Mouse (Mus musculus) splenic B cell, adult 2 months (primary cell): ENCODE results near the gene Pgls.

ENCODE experiments used
- DNase-seq: peaks from one replicate; pipeline ENCODE4 v3.0.0-alpha.2; 2011; ENCODE audit warnings: low read depth, low spot score
- H3K27me3 ChIP-seq: 2 replicates; pipeline ENCODE4 v1.6.1; 2012; ENCODE audit warnings: mild to moderate bottlenecking, low read length, moderate library complexity, mixed read lengths; ENCODE audit not compliant: control insufficient read depth, poor library complexity, insufficient read depth, severe bottlenecking
- H3K36me3 ChIP-seq: 2 replicates; pipeline ENCODE4 v1.6.1; 2012; ENCODE audit warnings: mild to moderate bottlenecking, low read length, moderate library complexity, mixed read lengths; ENCODE audit not compliant: control insufficient read depth, poor library complexity, insufficient read depth, severe bottlenecking

The Pgls gene

GRCm38 (mm10) chr8:71602666-71603334 lies 10.8 kb downstream of the Pgls start:
- DNase-seq = no peak
- no peaks in the 10 kb centered on the region for H3K27me3 ChIP-seq
- peaks cover 10% of the 10 kb centered on the region for H3K36me3 ChIP-seq

DNA sequence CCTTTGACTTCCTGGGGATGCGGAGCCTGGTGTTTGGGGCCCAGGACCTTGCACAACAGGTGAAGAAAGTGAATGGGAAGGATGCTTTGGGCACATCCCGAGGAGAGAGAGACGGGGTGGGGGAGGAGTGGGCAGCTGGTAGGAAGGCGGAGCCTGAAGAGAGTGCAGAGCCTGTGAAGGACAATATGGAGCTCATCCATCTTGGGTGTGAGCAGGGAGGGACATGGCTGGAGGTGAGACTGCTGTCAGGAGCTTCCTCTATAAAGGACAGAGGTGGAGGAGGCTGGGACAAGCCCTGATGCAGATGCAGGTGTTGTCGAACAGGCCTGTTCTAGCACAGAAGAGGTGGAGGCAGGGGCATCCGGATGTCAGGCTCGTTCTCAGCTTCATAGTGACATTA lies 12.0 kb downstream of the Pgls start:
- H3K27me3 ChIP-seq = no peaks in the 10 kb centered on the region
- peaks cover 12% of the 10 kb centered on the region for H3K36me3 ChIP-seq
- no peak for DNase-seq

DNA sequence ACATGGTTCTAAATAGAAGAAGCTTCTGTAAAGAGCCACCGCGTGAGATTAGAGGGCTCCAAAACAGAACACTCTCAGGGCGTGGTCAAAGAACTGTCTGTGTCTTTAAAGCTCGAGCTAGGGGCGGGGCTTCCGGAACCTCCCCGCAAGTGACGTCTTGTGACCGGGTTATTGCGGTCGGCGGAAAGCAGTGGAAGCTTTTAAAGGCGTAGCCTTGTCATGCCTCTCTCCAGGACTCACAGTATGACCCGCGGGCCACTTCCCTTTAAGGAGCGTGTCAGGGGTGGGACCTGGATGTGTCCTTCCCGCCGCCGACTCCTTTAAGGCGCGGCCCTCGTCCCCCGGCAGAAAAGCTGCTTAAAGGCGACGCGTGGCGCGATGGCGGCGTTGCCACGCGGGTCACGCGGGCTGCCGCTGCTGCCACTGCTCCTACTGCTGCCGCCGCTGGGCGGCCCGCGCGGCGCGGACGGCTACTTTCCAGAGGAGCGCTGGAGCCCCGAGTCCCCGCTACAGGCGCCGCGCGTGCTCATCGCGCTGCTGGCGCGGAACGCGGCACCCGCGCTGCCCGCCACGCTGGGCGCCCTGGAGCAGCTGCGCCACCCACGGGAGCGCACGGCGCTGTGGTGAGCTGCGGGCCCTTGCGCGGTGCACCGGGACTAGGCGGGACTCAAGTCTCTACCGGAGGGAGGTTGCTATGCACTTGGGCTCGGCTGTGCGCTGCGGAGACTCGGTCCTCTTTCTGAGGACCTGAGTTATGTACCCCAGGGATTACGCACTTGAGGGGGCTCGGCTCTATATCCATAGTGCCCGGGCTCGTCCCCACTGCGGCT lies 19.1 kb downstream of the Pgls start, which contains the start of gene Colgalt1:
Gene Colgalt1 (plus strand): TSS at position 177 of the 830 bp plus-strand sequence.
- Histone ChIP-seq H3K27me3 (no peaks in the 10 kb centered on the region), H3K36me3 (peaks cover 4% of the 10 kb centered on the region; the same call in 1 of the 2 replicates)
- DNase-seq = peak; percentile 99

- H3K36me3 ChIP-seq = peaks cover 4% of the 10 kb centered on the region; the same call in 1 of the 2 replicates
- DNase-seq = no peak
- H3K27me3 ChIP-seq = no peaks in the 10 kb centered on the region
Observed at GRCm38 (mm10) chr8:71612141-71612540, 20.2 kb downstream of the Pgls start.

DNA sequence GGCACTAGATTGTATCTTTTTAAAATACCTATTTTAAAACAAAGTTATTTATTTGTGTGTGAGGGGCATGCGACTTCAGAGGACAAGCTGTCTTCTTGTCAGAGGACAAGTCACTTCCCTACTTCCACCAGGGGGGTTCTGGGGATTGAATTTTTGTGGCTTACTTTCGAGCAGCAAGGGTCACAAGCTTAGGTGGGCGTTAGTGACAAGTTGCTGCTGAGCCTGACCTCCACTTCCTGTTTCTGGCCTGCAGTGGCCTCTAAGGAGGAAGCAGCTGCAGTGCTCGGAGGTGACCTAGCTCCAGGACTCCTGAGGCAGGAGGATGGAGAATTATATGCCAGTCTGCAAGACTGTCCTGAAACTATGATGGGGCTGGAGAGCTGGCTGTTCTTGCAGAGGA lies 21.4 kb downstream of the Pgls start:
- peaks cover 2% of the 10 kb centered on the region; the same call in 1 of the 2 replicates for H3K36me3 ChIP-seq
- no peaks in the 10 kb centered on the region for H3K27me3 ChIP-seq
- DNase-seq = peak; percentile 68

DNA sequence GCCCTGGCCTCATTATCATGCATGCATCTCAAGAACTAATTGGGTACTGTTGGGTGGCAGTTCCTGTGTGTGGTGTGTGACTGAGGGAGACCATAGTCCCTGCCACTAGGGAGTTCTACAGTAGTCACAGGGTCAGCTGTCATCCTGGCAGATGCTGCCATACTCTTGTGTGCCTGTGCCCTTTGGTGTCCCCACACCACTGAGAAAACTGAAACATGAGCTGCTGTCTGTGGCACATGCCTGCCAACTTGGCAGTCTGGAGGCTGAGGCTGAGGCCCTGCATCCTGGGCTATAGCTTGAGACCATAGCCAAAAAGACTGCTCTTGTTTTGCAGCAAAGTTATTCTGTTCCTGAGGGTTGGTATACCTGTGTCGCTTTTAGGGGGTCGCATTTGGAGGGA lies 27.8 kb downstream of the Pgls start:
- no peak for DNase-seq
- H3K27me3 ChIP-seq = no peaks in the 10 kb centered on the region
- peaks cover 12% of the 10 kb centered on the region for H3K36me3 ChIP-seq

DNA sequence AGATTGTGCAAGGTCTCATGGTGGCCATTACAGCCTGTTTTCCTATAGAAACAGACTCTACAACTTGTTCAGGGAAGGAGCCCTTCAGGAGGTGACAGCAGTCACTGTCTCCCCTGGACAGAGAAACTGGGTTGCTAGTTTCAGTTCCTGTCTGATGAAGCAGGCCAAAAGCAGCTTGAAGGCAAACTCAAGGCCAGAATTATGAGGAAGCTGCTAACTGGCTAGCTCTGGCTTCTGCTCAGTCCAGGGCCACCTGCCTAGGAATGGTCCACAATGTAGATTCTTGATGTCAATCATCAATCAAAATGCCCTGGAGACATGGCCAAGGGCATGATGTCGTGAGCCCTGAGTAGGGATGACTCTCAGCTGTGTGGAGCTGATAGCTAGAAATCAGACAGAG lies 33.1 kb downstream of the Pgls start:
- H3K36me3 ChIP-seq = peaks cover 5% of the 10 kb centered on the region; the same call in 1 of the 2 replicates
- no peaks in the 10 kb centered on the region for H3K27me3 ChIP-seq
- DNase-seq = peak; percentile 78

DNA sequence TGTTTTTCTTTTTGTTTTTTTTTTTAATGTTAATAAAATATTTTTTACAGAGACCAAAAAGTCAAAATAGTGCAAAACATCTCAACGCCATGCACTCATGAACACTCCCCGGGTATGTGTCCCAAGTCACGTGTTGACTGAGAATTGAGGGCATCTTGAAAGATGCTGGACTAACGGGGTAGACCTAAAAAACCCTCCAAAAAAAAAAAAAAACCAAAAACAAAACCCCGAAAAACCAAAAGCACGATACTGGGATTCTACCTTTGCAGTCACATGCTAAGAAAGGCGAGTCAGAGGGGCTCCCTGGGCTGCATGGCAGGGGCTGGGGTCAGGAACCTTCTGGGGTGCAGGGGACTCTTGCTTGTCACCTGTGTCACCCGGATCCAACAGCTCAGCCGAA lies 34.8 kb downstream of the Pgls start:
- DNase-seq = no peak
- peaks cover 3% of the 10 kb centered on the region; the same call in 1 of the 2 replicates for H3K36me3 ChIP-seq
- H3K27me3 ChIP-seq = no peaks in the 10 kb centered on the region

DNA sequence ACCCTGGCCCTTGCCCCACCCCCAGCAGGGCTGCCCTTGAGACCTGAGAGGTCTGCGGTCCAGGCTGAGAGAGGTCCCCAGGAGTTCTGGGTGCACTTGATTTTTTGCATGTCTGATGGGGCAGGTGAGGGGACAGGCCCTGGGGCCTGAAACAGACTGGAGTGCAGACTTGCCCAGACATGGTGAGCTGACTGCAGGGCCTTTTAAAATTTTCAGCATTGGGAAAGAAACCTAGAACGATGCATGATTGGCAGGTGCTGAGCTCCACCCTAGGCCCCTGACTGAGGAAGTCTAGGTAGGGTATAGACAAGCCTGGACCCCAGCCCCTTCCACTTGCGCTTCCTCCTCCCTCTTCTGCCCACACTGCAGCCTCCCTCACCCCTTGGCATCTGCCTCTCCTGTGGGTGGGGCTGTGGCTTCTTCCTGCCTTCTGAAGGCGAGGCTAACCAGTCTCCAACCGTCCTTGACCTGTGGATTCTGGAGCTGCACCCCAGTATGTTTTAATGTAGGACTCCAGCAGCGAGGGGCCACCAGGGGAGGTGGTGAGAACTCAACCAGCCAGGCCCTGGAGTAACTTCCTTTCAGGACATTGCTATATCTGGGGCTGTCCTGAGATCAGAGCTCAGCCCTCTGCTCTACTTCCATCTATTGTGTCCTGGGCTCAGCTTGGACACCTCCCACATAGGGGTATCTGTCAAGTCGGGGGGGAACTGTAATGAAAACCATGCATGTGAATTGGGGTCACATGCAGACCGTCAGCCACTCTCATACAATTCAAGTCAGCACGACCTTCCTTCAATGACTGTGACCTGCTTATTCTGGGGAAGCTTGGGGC lies 35.5 kb downstream of the Pgls start:
- H3K27me3 ChIP-seq = no peaks in the 10 kb centered on the region
- no peak for DNase-seq

DNA sequence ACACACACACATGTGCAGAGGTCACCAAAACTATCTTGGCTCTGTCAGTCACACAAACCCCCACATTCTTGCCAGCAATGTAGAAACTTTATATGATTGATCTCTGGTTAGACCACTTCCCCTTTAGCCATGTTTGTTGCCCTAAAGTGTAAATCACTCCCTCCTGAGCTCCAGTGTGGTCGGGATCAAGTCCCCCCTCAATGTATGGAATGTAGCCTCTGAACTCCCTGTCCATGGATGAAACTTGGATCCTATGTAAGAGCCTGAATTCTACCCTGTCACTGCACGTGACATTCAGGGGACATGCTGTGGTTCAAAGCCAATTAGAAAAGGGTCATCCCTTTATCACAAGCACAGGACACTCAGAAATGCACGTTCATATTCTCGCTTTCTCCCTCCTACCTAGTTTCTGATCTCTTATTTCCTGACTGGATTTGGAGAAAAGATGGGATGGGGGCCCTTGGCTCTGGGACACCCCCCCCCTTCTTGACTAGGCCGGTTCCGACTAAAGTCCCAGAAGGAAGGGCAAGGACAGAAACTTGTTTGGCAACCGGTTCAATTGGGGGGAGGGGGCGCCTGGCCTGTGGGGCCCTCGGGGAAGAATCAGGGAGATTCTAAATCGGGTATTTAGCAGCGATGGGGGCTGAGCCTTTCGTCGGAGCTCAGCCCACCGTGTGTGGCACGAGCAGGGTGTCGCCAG lies 36.6 kb downstream of the Pgls start:
- peak; percentile 38 for DNase-seq
- Histone ChIP-seq H3K36me3 (no peaks in the 10 kb centered on the region; the same call in 1 of the 2 replicates), H3K27me3 (no peaks in the 10 kb centered on the region)

More for the DNA sequence above, 35.5 kb downstream of the Pgls start:
- H3K36me3 ChIP-seq = no peaks in the 10 kb centered on the region; the same call in 1 of the 2 replicates

- peak; percentile 93 for DNase-seq
- H3K27me3 ChIP-seq = peaks cover 2% of the 10 kb centered on the region; the same call in 1 of the 2 replicates
Observed at GRCm38 (mm10) chr8:71629096-71629697, 37.2 kb downstream of the Pgls start.

DNA sequence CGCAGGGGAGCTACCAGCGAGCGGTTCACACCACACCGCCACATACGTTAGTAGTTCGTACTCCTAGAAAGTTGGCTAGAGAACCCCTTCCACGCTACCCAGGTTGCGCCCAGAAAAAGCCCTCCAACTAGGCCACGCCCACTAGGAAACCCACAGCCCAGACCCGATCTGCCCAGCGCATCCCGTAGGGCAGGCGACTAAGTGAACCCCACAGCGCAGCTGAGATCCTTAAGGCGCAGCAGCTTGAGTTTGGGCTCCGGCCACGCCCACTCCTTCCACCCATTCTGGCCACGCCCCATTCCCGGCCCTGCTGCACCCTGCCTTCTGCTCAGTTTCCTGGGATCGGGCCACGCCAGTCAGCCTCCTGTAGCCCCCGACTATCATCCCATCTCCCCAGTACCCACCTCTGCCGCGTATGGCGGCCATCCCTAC lies 37.8 kb downstream of the Pgls start:
- H3K27me3 ChIP-seq = peaks cover 3% of the 10 kb centered on the region; the same call in 1 of the 2 replicates
- peak; percentile 45 for DNase-seq
- no peaks in the 10 kb centered on the region for H3K36me3 ChIP-seq

More at GRCm38 (mm10) chr8:71629096-71629697, 37.2 kb downstream of the Pgls start:
- no peaks in the 10 kb centered on the region; the same call in 1 of the 2 replicates for H3K36me3 ChIP-seq

DNA sequence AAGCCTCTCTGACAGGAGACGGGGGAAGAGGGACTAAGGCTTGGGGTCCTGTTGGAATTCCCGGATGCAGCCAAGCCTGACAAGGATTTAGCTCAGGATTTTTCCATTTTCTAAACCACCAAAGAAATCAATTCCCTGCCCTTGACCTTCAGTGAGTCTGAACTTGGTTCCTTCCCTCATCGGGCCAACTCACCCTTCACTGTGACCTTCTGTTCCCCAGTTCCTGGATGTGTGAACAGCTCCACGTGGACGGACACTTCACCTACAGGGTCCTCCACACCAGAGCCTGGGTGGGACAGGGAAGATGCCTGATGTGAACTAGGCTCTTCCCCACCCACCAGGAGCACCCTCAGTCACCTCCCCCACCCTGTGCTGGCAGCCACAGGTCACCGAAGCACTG lies 38.8 kb downstream of the Pgls start:
- no peaks in the 10 kb centered on the region for H3K36me3 ChIP-seq

More for the DNA sequence above, 38.8 kb downstream of the Pgls start:
- no peak for DNase-seq
- H3K27me3 ChIP-seq = peaks cover 3% of the 10 kb centered on the region; the same call in 1 of the 2 replicates
